Mouse (Mus musculus) midbrain, embryonic 11.5 days (tissue): ENCODE measurements around the gene Trim14. TPM values are rescaled to one million over a fixed set of nuclear protein-coding genes. Genes with fewer than 3 reads are reported as not detected.

Experiments
- ATAC-seq: fragments of 200-750 bp; cut with Nextera tagmentation; 2 replicates; pipeline ENCODE4 v1.8.0; 2017; ENCODE audit warnings: moderate TSS enrichment, moderate library complexity; ENCODE audit not compliant: low FRiP score
- DNase-seq: peaks from one replicate; pipeline ENCODE4 v3.0.0; 2015; ENCODE audit warnings: low spot score; ENCODE audit errors: missing footprints
- H3K27ac ChIP-seq: fragments of 300-500 bp; sonication (generic); 2 replicates; pipeline ENCODE4 v1.5.1; 2014; ENCODE audit warnings: low read depth, low read length
- H3K27me3 ChIP-seq: fragments of 300-500 bp; sonication (generic); 2 replicates; pipeline ENCODE4 v1.6.1; 2014; ENCODE audit warnings: mild to moderate bottlenecking, low read length, moderate library complexity, mixed read lengths; ENCODE audit not compliant: control insufficient read depth, insufficient read depth
- H3K36me3 ChIP-seq: fragments of 300-500 bp; sonication (generic); 2 replicates; pipeline ENCODE4 v1.6.1; 2014; ENCODE audit warnings: mild to moderate bottlenecking, low read length, moderate library complexity, mixed read lengths; ENCODE audit not compliant: control insufficient read depth, insufficient read depth
- H3K4me1 ChIP-seq: fragments of 300-500 bp; sonication (generic); 2 replicates; pipeline ENCODE4 v1.6.1; 2014; ENCODE audit warnings: low read length; ENCODE audit not compliant: control insufficient read depth, insufficient read depth
- H3K4me2 ChIP-seq: fragments of 300-500 bp; sonication (generic); 2 replicates; pipeline ENCODE4 v1.6.1; 2014; ENCODE audit warnings: mild to moderate bottlenecking, moderate library complexity
- H3K4me3 ChIP-seq: fragments of 300-500 bp; sonication (generic); 2 replicates; pipeline ENCODE4 v1.5.1; 2014; ENCODE audit warnings: low read depth, low read length
- H3K9ac ChIP-seq: fragments of 300-500 bp; sonication (generic); 2 replicates; pipeline ENCODE4 v1.6.1; 2014; ENCODE audit warnings: low read length
- H3K9me3 ChIP-seq: fragments of 300-500 bp; sonication (generic); 2 replicates; pipeline ENCODE4 v1.6.1; 2016; ENCODE audit warnings: low read length; ENCODE audit not compliant: control insufficient read depth
- WGBS: fragments of 180-500 bp; shearing (Covaris S2); extraction: QIAGEN DNeasy Blood & Tissue Kit; methylation state at CpG from one replicate; pipeline ENCODE4 v1.1.7; 2014; 5-methylcytosine and 5-hydroxymethylcytosine counted together
- polyA plus RNA-seq: library from polyadenylated mRNA; unstranded; fragments of >200 nt; fragmentation: Nextera tagmentation; extraction: Ambion mirVana; gene quantifications from 2 replicates; pipeline ENCODE4 v1.2.1, GENCODE M21; 2014

Trim14 gene
- polyA plus RNA-seq, 1 experiment from 2014 or later: 0.46 TPM

DNA sequence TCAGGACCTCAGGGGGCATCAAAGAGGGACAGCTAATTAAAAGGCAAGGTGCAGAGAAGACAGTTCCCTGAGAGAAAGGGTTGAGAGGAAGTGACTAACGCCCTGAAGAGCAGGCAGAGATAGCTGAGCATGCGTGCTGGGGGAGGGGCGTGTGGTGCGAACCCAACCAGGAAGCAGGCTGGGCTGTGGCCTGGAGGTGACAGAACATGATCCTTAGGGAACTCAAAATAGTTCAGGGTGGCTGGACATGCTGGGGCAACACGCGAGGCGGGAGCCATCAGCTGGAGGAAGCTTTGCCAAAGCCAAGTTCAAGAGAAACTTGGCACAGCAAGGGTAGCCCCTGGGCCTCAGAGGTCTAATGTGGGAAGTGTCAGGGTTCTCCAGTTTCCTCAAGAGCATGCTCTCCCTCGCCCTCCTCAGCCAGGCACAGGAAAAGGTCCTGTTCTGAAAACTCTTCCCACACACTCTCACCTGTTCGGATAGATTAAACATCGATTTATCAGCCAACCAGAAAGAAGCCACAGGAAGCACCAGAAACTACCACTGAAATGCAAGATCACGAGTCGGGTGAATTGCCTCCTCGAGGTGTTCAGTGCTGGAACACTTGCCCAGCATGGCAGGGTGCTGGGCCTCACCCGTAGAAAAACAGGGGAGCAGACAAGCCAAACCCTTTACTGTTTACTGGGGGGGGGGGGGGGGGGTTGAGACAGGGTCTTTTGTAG, 50.1 kb downstream of the Trim14 start:
- 64% methylated on average over 14 of the region's 14 CpGs for WGBS

DNA sequence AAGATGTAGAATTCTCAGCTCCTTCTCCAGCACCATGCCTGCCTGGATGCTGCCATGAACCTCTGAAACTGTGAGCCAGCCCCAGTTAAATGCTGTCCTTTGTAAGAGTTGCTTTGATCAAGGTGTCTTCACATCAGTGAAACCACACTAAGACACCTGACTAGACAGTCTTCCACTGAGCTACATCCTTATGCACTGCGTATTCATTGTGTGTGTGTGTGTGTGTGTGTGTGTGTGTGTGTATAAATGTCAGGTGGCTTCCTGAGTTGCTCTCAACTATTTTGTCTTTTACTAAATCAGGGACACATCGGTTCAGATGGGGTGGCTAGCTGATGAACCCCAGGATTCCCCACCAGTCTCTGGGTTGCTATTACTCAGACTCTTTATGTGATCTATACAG, 56.9 kb downstream of the Trim14 start:
- DNase-seq (no peak), ATAC-seq (no peak)
- Histone ChIP-seq H3K27me3 (no peaks in the 10 kb centered on the region), H3K36me3 (peaks cover 7% of the 10 kb centered on the region; the same call in 1 of the 2 replicates), H3K27ac (no peak overlapping the region), H3K4me1 (no peaks in the 10 kb centered on the region), H3K4me2 (no peak overlapping the region), H3K4me3 (no peak overlapping the region), H3K9ac (no peak overlapping the region), H3K9me3 (no peaks in the 10 kb centered on the region)
- WGBS: 86% methylated on average over 2 of the region's 2 CpGs

More for the DNA sequence above, 50.1 kb downstream of the Trim14 start:
- no peak overlapping the region for H3K9ac ChIP-seq
- no peak for ATAC-seq
- DNase-seq: peak; percentile 45
- H3K27me3 ChIP-seq: no peaks in the 10 kb centered on the region
- H3K4me1 ChIP-seq: 0 out of 2 replicates have a peak, but pooled peaks cover 5% of the 10 kb centered on the region
- no peaks in the 10 kb centered on the region for H3K9me3 ChIP-seq
- no peaks in the 10 kb centered on the region for H3K36me3 ChIP-seq
- no peak overlapping the region for H3K4me3 ChIP-seq
- no peak overlapping the region for H3K4me2 ChIP-seq
- H3K27ac ChIP-seq: no peak overlapping the region

DNA sequence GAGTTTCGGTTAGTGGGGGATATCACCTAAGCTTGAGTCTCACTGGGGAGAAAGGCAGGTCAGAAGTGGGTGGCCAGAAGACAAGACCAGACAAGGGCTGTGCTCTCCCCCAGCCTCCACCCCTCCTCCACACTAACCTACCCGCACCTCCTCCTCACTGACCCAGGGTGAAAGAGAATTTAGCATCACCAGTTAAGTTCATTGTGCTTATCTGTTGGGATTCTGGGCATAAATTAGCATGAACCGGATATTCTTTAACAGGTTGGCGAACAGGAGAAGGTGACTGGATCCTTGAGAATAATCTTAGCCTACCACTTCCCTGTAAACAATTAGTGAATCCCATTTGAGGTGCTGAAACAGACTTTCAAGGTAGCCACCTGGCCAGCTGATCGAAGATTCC, 60.8 kb downstream of the Trim14 start:
- Histone ChIP-seq H3K27ac (no peak overlapping the region), H3K27me3 (no peaks in the 10 kb centered on the region), H3K4me1 (no peaks in the 10 kb centered on the region), H3K9me3 (no peaks in the 10 kb centered on the region), H3K9ac (no peak overlapping the region), H3K36me3 (peaks cover 34% of the 10 kb centered on the region), H3K4me3 (no peak overlapping the region), H3K4me2 (no peak overlapping the region)
- DNase-seq (no peak), ATAC-seq (no peak)
- over 99% methylated on average over 5 of the region's 5 CpGs for WGBS

DNA sequence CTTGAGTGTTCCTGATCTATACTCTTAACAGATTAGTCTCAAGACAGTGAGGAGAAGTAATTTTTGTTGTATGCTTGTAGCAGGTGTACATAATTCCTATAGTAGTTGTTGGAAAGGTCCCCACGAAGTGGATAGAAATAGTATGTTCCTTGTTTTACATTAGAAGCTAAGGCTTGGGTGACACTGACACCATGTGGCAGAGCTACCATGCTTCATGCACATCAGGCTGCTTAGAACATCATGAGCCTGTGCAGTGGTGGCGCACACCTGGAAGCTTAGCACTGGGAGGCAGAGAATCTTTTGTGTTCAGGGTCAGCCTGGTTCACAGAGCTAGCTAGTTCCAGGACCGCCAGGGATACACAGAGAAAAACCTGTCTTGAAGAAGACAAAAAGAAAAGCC, 70.2 kb downstream of the Trim14 start:
- DNase-seq (no peak), ATAC-seq (no peak)
- 90% methylated on average over 3 of the region's 3 CpGs for WGBS
- Histone ChIP-seq H3K27ac (no peak overlapping the region), H3K4me3 (no peak overlapping the region), H3K27me3 (no peaks in the 10 kb centered on the region), H3K9ac (no peak overlapping the region), H3K4me1 (no peaks in the 10 kb centered on the region), H3K4me2 (no peak overlapping the region), H3K36me3 (peaks cover 38% of the 10 kb centered on the region), H3K9me3 (no peaks in the 10 kb centered on the region)

DNA sequence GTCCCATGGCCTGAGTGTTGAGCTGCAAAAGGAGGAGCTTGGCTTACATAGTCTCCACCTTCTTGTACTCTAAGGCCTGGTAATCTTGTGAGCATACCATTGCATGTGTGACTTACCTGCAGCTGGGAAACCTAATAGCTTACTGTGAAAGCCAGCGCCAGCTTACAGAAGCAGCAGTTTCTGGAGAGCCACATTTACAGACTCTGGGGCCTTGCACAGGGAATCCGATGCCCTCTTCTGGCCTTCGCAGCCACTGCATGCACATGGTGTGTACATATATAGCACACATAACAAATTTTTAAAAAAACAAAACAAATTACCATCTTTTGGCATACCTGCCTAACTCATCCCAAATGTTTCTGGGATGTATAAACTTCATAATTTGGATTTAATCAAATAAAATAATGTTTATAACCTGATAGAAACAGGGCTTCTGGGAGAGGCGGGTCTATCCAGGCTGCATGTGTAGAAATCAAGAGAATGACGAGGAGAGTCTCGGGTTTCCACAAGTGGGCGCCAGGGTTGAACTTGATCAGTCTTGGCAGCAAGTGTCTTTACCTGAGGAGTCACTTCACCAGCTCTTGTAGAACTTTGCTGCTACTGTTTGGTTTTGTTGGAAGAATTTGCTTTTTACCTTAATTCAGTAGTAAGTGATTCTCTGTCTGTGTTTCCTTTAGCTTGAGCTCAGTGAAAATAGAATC, 72.7 kb downstream of the Trim14 start:
- Histone ChIP-seq H3K36me3 (peaks cover 31% of the 10 kb centered on the region), H3K4me3 (no peak overlapping the region), H3K4me1 (no peaks in the 10 kb centered on the region), H3K4me2 (no peak overlapping the region), H3K9ac (no peak overlapping the region), H3K9me3 (no peaks in the 10 kb centered on the region), H3K27me3 (no peaks in the 10 kb centered on the region), H3K27ac (no peak overlapping the region)
- ATAC-seq (no peak), DNase-seq (no peak)
- 83% methylated on average over 7 of the region's 7 CpGs for WGBS

- Histone ChIP-seq H3K36me3 (peaks cover 8% of the 10 kb centered on the region; the same call in 1 of the 2 replicates), H3K9me3 (no peaks in the 10 kb centered on the region), H3K27ac (no peak overlapping the region), H3K4me3 (no peak overlapping the region), H3K9ac (no peak overlapping the region), H3K27me3 (no peaks in the 10 kb centered on the region), H3K4me2 (no peak overlapping the region), H3K4me1 (peaks cover 10% of the 10 kb centered on the region)
- DNase-seq (no peak), ATAC-seq (no peak)
- WGBS: 92% methylated on average over 2 of the region's 2 CpGs
Observed at GRCm38 (mm10) chr4:46458411-46458810, 77.5 kb downstream of the Trim14 start.

GRCm38 (mm10) chr4:46457186-46457585, 78.8 kb downstream of the Trim14 start:
- WGBS: 98% methylated on average over 3 of the region's 3 CpGs
- Histone ChIP-seq H3K27ac (no peak overlapping the region), H3K9me3 (no peaks in the 10 kb centered on the region), H3K4me2 (no peak overlapping the region), H3K36me3 (peaks cover 4% of the 10 kb centered on the region; the same call in 1 of the 2 replicates), H3K9ac (no peak overlapping the region), H3K4me1 (peaks cover 20% of the 10 kb centered on the region), H3K4me3 (no peak overlapping the region), H3K27me3 (no peaks in the 10 kb centered on the region)
- DNase-seq (no peak), ATAC-seq (no peak)

GRCm38 (mm10) chr4:46456762-46457161, 79.2 kb downstream of the Trim14 start:
- Histone ChIP-seq H3K27ac (no peak overlapping the region), H3K36me3 (peaks cover 4% of the 10 kb centered on the region; the same call in 1 of the 2 replicates), H3K27me3 (no peaks in the 10 kb centered on the region), H3K4me2 (no peak overlapping the region), H3K9ac (no peak overlapping the region), H3K4me1 (peaks cover 20% of the 10 kb centered on the region), H3K4me3 (no peak overlapping the region), H3K9me3 (no peaks in the 10 kb centered on the region)
- ATAC-seq (no peak), DNase-seq (no peak)
- WGBS: 89% methylated on average over 4 of the region's 4 CpGs

DNA sequence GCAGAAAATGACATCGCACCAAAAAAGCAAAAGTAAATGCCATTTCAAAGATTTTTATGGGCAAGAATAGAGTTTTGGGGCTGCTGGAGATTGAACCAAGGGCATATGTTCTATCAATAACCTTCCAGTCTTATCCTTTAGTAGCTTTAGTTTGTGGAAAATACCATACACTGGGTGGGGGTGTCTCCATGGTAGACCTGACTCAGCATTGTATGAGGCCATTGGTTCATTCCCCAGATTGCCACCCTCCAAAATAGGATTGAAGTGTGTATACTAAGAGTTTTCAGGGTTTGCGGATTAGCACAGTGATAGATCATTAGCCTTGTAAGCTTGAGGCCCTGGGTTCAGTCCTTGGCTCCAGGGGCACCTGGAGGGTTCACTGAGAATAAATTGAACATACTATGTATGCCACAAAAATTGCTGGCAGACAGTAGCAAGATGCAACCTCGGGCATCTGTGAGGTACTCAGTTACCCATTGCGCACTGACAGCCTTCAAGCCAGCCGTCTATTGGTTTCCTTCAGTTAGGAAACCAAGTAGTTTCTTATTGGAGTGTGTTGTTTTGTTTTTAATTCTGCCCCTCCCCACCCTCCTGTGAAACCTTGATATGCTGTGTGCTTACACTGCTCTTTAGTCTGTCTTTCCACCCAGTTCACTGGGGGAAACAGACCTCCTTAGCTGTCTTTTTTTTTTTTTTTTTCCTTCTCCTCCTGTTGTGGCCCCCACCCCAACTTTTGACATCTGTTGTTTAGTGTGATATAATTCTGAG, 81.7 kb downstream of the Trim14 start:
- DNase-seq (no peak), ATAC-seq (no peak)
- no peak overlapping the region for H3K4me2 ChIP-seq
- 81% methylated on average over 5 of the region's 5 CpGs for WGBS
- no peak overlapping the region for H3K4me3 ChIP-seq
- H3K27ac ChIP-seq: no peak overlapping the region
- no peaks in the 10 kb centered on the region for H3K9me3 ChIP-seq
- H3K36me3 ChIP-seq: no peaks in the 10 kb centered on the region
- no peak overlapping the region for H3K9ac ChIP-seq
- H3K27me3 ChIP-seq: no peaks in the 10 kb centered on the region
- H3K4me1 ChIP-seq: peaks cover 20% of the 10 kb centered on the region
